Mouse (Mus musculus) adrenal gland, postnatal 36 days (tissue): ENCODE data around the gene Pkm. TPM values are rescaled to one million over a fixed set of nuclear protein-coding genes. Genes with fewer than 3 reads are reported as not detected.

Source experiments
- DNase-seq, 2 experiments: peaks; one replicate each; pipeline ENCODE4 v3.0.0; 2021; ENCODE audit warnings: mixed read lengths in 1 of 2
- total RNA-seq, 2 experiments: library from RNA; stranded (reverse); gene quantifications; 2 replicates each; pipeline ENCODE4 v1.2.3; 2021

Pkm gene
- total RNA-seq, 2 experiments from 2014 or later = 749 to 846 TPM

DNA sequence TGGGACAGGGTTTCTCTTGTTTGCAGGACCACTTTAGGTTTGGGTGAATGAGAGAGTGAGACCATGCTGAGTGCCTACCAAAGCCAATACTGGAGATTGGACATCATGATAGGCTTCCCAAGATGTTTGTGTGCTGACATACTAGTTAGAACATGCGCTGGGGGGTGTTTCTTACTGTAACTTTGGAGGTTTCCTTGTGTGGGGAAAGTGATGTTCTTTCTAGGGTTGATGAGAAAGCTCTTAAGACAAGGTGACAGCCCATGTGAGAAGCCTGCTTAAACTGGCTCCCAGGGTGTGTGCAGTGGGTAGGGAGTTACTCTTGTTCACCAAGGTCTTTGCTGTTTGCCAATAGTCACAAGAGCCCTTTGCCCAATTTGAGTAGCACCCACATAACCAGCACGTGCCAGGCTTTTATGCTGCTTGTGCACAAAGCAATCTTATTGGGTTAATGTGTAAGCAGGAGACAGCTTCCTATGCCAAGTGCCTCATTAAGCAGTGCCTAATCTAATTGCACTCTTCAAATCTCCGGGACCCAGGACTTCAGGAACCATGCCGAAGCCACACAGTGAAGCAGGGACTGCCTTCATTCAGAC lies 8.6 kb downstream of the Pkm start:
- no peak for DNase-seq

DNA sequence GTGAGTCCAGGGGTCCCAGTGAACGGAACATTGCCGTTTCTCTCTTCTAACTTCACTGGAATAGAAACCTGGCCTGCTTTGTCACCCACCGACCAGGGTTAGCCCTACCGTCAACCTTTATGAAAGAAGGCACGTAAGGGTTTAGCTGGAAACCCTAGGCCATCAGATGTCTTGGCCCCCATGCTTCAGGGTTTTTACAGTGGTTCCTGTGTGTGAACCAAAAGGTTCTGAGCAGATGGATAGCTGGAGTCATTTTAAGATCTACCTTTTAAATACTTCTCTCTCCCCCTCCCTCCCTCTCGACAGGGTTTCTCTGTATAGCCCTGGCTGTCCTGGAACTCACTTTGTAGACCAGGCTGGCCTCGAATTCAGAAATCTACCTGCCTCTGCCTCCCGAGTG lies 9.8 kb downstream of the Pkm start:
- DNase-seq = no peak

DNA sequence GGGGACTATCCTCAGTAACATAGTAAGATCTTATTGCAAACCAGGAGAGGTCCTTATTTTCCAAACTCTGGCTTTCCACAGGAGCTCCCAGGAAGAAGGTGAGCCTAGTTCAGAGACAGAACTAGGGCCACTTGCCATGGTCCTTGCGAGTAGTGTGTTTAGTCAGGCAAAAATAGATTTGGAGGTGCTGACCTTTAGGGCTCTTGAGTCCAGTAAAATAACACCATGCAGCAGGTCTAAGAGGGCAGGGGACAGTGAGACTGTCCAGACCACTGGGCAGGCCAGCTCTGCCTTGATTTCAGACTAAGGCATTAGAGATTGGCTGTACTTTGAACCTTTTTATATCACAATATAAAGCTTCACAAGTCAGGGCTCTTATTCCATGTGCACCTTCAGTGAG lies 10.6 kb downstream of the Pkm start:
- no peak for DNase-seq

DNA sequence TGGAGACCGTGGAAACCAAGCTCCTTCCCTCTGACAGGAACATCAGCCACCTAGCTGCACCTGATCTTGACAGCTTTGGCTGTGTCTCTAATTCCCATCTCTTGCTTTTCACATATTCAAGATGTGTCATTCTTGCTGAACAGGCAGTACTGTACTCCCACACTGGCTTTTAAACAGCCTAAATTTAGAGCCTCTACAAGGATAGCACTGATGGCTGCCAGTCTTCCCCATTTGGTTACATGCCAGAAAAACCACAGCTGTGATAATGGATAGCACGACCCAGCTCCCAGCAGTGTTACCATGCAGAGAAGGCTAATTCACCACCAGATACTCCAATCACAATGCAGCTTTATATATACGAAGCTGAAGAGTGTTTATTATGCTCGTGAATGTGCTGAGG lies 11.1 kb downstream of the Pkm start:
- DNase-seq = no peak

DNA sequence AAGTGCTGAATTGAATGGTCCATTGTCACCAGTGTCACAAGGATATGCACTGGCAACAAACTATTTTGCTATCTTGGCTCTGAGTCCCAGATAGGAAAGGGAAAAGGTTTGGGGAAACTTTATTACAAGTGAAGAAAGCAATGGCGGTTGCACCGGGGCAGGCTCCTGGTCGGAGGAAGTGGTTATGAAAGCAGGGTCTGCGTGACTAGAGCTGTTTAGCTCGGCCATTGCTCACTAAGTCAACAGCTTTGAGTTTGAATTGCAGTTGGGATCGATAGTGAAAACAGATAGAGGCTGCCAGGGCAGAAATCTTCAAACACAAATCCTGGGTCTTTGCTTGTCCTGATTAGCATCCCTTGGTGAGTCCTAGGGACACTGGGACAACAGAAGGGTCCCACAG lies 11.7 kb downstream of the Pkm start:
- DNase-seq = no peak

DNA sequence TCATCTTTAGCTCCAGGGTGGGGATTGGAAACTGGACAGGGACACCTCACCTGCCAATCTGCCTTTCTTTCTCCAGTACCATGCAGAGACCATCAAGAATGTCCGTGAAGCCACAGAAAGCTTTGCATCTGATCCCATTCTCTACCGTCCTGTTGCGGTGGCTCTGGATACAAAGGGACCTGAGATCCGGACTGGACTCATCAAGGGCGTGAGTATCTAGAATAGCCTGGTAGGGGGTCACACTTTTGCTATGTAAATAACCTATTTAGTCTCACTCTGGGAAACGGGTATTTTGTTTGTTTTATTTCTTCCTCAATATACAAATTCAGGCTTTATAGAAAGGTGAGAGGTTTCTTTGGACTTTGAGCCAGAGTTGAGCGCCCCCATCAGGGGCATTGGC lies 12.3 kb downstream of the Pkm start:
- no peak for DNase-seq

DNA sequence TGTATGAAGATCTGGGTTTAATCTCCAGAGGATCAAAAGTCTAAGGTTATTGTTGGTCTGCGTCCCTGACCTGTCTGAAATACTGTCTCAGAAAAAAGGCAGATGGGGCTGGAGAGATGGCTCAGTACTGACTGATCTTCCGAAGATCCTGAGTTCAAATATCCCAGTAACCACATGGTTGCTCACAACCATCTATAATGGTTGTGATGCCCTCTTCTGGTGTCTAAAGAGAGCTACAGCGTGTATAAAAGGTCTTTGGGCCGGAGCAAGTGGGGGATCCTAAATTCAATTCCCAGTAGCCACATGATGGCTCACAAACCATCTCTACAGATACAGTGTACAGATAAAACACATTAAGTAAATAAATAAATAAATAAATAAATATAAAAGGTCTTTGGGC lies 13.0 kb downstream of the Pkm start:
- no peak for DNase-seq

DNA sequence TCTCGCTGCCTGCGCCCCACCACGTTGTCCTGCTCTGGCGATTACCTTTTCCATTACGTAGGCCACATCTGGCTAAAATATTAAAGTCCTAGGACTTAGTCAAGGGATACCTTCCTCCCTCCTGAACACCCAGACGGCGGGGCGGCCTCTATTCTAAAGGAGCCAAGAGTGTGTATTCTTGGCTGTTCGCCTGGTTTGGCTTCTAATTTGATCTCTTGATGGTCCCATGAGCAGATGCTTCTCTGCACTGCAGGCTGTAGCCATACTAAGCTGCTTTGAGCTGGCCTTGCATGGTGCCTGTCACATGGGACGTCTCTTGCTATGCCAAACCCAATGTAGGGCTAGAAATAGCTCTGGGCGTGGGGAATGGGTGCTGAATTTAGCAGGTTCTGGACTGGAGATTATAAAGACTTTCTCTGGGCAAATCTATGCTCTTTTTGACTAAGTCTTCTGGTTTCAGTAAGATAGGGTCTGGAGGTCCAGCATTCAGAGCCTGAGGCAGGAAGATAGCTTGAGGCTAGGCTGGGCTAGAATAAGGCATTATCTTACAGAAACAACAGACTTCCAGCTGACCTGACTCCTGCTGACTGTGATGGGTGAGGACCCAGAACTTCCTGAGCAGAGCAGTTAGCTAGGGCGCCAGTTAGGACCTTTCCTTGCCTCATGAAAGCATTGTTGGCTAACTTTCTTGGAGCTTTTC lies 16.2 kb downstream of the Pkm start:
- no peak for DNase-seq

DNA sequence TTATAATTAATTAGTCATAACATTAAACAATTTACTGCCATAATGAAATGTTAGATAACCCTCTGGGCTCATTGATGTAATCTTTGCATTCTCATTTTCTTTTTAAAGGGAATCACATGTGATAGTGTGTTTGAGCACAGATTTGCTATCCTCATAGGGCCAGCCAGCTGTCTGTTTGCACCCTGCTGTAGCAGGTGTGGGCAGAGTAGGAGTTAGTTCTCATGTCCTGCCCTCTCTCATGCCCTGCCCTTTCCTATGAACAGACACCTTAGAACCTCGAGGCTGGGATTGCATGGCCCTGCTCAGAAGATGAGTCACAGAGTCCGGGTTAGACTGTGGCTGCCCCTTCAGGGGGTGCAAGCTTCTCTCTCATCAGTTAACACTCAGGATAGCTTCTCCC lies 17.3 kb downstream of the Pkm start:
- no peak for DNase-seq

DNA sequence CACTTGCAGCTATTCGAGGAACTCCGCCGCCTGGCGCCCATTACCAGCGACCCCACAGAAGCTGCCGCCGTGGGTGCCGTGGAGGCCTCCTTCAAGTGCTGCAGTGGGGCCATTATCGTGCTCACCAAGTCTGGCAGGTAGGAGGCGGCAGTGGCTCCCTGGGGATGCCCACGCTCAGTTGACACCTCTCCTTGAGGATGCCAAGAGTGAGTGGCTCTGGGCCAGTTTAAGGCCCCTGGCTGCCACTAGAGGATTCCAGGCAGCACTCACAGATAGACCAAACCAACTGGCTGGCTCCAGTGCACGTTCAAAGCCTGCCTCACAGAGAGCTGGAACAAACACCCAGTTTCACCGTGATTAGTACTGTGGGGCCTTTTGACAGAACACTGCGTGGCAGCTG lies 19.4 kb downstream of the Pkm start:
- no peak for DNase-seq

DNA sequence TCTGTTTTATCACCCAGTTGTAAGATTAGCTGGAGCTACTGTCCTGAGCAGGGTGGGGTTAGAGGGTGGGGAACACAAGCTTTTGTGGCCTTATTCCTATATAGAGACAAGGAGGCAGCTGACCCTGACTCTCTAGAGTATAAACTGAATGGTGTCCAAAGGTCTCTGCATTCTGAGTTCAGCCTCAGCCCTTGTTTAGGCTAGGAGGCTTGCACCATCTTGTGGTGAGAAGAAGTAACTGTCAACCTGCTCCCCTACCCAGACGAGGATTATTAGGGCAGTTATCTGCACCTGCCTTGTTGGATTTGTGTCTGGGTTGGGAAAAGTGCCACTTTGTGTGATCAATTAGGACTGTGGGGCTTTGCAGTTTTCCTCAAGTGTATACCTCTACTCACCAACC lies 22.1 kb downstream of the Pkm start:
- peak in 1 of 2 experiments; percentile 36 for DNase-seq

DNA sequence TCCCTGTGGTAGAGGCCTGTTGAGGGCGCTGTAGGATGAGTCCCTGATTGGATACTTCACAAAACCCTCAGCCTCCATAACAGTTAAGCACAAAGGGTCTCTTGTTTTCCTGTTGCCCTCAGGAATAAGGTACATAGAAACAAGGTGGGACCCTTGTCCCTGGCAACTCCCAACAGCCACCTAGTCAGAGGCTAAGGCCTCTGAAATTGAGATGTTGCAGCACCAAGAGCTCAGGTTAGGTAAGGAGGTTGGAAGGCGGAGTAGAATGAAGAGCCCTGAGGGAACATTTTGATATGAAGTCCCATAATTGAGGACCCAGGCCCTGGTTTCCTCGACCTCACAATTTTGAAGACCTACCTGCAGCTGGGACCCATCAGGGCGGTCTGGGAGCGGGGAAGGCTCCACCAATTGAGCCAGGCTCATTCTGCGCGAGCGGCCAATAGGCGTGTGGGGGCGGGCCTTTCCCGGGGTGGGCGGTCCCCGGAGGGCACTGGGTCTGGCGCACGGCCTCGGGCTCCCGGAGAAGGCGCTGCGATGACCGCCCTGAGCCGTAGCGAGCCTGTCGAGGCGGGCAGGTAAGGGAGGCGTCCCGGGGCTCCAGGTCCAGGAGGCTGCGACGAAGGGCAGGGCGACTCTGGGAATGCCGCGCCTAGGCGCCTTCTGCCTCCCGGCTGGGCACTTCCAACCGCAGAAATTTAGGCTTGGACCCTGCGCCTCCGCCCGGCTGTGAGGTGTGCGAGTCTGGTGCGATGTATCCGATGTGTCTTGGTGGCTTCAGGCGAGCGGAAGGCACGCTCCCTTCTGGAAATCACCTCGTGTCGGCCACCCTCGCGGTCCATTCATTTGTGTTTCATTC lies 23.7 kb downstream of the Pkm start, which contains the start of gene Gramd2:
TSS of gene Gramd2 (plus strand) at position 467 of the 856 bp plus-strand sequence.
- peak; percentile 87 to 92 for DNase-seq

DNA sequence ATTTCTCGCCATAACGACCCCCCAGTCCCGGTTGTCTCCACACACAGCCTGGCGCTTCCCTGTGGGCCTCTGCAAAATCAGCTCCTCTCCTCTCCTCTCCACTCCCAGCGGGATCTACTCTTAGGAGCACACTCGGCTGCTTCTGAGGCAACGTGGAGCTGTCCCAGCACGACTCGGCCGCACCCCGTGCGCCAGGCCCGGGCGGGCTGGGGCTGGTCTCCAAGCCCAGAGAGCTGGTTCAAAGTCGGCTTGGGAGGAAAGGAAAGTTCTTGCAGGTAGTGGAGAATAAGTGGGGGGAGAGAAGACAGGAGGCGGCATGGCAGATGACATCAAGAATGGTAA lies 24.3 kb downstream of the Pkm start:
- no peak for DNase-seq

DNA sequence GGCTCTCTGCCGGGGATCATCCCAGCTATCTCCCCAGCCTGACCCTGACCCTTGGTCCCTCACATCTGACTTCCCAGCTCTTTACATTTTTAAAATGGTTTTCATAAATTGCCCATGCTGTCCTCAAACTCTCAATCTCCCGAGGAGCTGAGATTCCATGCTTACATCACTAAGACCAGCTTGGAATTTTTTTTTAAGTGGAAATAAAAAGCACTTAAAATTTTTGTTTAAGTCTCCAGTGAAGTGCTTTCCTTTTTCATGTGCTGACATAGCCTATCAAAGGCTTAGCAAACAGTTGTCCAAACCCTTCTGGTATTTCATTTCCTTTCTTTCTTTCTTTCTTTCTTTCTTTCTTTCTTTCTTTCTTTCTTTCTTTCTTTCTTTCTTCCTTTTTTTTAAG lies 27.9 kb downstream of the Pkm start:
- no peak for DNase-seq

DNA sequence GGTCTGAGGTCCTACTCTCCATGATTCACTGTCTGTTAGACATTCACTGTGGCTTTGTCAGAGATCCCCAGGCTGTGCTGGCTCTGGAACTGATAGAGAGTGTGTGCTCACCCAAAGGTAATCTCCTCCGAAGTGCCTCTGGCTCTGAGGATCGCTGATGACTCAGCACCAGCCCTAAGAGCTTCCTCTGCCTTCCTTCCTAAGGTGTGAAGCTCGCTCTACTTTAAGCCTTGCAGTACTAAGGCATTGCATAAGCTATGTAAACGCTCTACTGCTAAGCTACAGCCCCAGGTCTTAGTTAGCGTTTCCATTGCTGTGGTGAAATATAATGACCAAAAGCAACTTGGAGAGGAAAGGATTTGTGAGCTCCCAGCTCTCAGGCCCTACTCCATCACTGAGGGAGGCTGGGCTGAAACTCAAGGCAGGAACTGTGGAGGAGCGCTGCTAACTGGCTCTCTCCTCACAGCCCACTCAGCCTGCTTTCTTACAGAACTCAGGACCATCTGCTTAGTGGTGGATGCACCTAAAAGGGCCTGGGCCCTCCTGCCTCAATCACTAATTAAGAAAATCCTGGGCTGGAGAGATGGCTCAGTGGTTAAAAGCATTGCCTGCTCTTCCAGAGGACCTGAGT lies 31.4 kb downstream of the Pkm start:
- DNase-seq = no peak

DNA sequence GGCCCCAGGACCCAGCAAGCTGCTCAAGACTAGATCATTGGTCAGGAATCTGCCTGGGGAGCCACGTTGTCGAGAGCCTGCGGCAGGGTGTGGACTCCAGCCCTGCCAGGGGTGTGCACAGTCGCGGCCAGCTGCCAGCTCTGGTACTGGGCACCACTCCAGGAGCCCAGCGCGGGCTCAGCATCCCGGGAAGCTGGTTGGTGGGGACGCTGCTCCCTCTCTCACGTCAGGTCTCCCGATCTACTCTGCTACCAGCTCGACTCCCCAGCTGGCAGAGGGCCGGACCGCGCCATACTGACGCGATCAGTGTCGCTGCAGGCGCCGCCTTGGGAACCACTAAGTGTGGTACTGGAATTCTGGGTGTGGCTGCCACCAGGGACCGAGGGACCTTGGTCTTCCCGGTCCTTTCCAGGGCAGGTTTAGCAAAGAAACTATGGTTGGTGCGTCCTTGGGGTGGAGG lies 35.5 kb downstream of the Pkm start:
- peak; percentile 86 for DNase-seq

DNA sequence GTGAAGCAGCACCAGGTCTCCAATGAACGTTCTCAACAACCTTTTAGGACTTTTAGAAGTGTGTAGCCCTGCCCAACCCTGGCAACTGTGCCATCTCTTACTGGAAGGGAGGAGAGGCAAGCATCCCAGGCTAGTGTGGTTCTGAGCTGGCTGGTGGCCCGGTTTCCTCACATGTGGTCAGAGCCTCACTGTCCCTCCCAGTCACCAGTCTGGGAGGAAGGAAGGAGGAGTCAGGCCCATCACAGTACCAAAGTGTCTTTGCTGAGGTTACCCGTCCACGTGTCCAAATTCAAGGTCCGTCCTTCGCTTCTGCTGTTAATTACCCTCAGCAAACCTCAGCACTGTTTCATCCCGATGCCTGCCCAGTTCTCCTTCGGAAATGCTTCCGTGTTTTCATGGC lies 36.0 kb downstream of the Pkm start:
- DNase-seq = peak; percentile 51 to 61

DNA sequence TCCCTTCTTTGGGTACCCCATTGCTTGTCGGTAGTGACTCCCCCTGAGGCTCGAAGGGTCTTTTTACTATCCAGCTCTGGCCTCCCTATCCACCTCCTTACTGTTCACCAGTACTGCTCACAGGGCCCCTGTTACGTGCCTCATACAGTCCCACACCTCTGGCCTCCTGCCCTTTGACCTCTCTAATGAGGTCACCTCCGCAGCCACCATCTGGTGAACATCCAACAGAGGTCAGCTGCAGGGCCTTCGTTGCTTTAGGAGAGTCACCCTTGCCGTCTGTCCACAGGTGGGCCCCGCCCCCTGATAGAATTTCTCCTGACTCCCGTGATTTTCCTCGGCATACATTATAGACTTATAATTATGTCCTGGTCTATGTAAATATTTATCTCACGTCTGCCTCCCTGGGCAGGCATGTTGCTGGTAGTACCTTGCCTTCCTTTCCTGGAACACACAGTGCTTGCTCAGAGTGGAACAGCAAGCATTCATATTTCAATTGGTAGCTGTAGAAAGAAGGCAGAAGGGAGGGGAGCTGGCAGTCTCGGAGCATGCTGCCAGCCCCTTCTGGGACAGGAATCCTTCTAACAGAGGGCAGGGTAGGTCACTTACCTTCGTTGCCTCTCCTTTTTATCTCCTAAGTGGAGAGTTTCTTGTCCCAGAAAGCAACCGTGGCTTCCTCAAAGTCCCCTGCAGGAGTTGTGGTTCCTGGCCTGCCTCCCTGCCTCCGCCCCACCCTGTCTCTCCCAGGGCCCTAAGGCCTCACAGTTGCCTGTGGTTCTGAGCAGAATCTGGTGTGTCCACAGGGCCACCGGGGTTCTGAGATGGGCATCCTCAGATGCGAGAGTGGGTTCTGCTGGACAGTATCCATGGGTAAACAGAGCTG lies 38.6 kb downstream of the Pkm start:
- no peak for DNase-seq

DNA sequence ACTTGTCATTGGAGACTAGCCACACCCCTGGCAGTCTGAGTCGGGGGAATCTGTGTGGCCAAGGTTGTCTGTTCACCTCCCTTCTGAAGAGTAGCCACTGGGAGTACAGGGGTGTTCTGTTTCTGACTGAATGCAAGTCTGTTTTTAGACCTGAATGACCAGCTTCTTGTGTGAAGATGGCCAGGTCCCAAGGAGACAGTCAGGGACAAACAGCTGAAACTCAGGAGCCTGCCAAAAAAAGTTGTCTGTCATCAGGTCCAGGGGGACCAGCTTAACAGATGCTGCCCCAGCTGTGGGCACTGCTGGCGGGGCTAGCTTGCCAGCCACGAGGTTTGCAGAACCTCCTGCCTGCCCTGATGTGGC lies 39.3 kb downstream of the Pkm start:
- DNase-seq = no peak

DNA sequence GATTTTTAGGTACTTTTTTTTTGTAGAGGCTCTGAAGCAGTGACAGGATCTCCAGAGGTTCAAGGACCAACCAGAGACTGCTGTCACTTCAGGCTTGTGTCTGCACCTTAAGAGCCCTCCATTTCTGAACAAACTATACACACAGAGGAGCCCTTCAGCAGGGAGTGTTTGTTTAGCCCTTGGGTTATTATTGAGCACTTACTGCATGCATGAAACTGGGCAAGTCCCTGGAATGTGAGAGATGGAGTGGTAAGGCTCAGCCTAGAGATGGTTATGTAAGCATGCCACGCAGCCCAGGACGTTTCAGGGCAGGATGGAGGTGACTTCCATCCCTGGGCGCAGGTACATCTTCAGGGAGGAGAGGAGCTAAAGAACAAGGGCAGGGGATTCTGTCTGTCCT lies 40.2 kb downstream of the Pkm start:
- no peak for DNase-seq

DNA sequence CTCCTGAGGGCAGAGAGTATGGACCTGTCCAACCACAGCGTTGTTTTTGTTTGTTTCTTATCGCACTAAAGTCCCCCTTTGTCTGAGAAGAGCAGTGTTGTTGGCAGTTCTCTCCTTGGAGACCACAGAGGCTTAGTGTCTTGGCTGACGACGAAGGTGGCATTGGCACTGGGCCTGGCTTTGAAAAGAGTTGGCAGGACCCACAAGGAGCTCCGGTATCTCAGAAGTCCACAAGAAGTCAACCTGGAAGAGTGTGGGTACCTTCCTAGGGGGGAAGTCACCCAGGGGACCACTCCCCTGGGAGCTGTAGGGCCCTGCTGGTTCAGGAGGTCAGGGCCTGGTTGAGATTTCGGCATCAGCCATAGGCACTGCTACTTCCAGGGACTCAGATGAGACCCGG lies 44.9 kb downstream of the Pkm start:
- DNase-seq = peak in 1 of 2 experiments; percentile 6

DNA sequence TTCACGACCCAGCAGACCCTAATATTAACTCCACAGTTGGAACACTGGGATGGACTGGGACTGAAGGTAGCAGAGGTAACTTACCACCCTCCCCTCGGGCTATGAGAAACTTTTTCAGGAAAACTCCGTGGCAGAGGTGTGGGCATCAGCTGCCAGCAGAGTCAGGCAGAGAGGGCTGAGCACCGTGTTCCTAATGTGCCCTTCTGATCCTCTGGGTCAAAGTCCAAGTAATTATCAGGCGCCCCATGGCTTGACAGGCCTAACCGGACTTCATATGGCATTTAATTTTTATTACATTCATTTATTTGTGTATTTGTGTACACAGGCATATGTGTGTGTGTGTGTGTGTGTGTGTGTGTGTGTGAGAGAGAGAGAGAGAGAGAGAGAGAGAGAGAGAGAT lies 46.9 kb downstream of the Pkm start:
- no peak for DNase-seq
